Mouse (Mus musculus): ENCODE measurements around the gene Ppp4r2. TPM values are rescaled to one million over a fixed set of nuclear protein-coding genes. Genes with fewer than 3 reads are reported as not detected.
A peak's percentile ranks its signal among the peaks of the same experiment; 100 is the strongest.

Gene Ppp4r2
- polyA plus RNA-seq, 1 experiment from 2014 or later: 15.1 TPM

GRCm38 (mm10) chr6:100875862-100876623 lies 42.6 kb downstream of the Ppp4r2 start:
- no peak overlapping the region for H3K4me2 ChIP-seq (ENCODE audit: low read length)
- H3K9ac ChIP-seq (ENCODE audit: low read depth, low read length): no peak overlapping the region
- 65% methylated on average over 20 of the region's 20 CpGs for WGBS
- DNase-seq (ENCODE audit: low spot score) (peak; percentile 84), ATAC-seq (replicated peaks; ENCODE audit: low FRiP score, low read depth) (no peak)
- no peaks in the 10 kb centered on the region for H3K9me3 ChIP-seq (replicated peaks; ENCODE audit: low read length)
- H3K4me3 ChIP-seq (replicated peaks; ENCODE audit: low read depth, low read length): no peak overlapping the region
- TF ChIP-seq CTCF (IDR thresholded peaks at IDR 0.05; ENCODE audit: low read depth): peak; percentile 97
- no peaks in the 10 kb centered on the region for H3K36me3 ChIP-seq (ENCODE audit: insufficient read depth, low read length)
- H3K4me1 ChIP-seq (replicated peaks; ENCODE audit: insufficient read depth, low read length): no peaks in the 10 kb centered on the region
- no peaks in the 10 kb centered on the region for H3K27me3 ChIP-seq (ENCODE audit: insufficient read depth, low read length)
- H3K27ac ChIP-seq: no peak overlapping the region

GRCm38 (mm10) chr6:100876624-100877017 lies 43.2 kb downstream of the Ppp4r2 start:
- H3K4me3 ChIP-seq (replicated peaks; ENCODE audit: low read depth, low read length): no peak overlapping the region
- no peak for DNase-seq (ENCODE audit: low spot score)
- no peaks in the 10 kb centered on the region for H3K36me3 ChIP-seq (ENCODE audit: insufficient read depth, low read length)
- H3K27ac ChIP-seq: no peak overlapping the region
- no peak overlapping the region for H3K4me2 ChIP-seq (ENCODE audit: low read length)
- H3K9ac ChIP-seq (ENCODE audit: low read depth, low read length): no peak overlapping the region
- no peaks in the 10 kb centered on the region for H3K4me1 ChIP-seq (replicated peaks; ENCODE audit: insufficient read depth, low read length)
- TF ChIP-seq CTCF (IDR thresholded peaks at IDR 0.05; ENCODE audit: low read depth): no peak
- H3K27me3 ChIP-seq (ENCODE audit: insufficient read depth, low read length): no peaks in the 10 kb centered on the region
- no peaks in the 10 kb centered on the region for H3K9me3 ChIP-seq (replicated peaks; ENCODE audit: low read length)
- ATAC-seq (replicated peaks; ENCODE audit: low FRiP score, low read depth): no peak
- WGBS: 88% methylated on average over 12 of the region's 12 CpGs

- Histone ChIP-seq H3K27me3 (ENCODE audit: insufficient read depth, low read length) (no peaks in the 10 kb centered on the region), H3K9ac (ENCODE audit: low read depth, low read length) (no peak overlapping the region), H3K4me2 (ENCODE audit: low read length) (no peak overlapping the region), H3K9me3 (replicated peaks; ENCODE audit: low read length) (no peaks in the 10 kb centered on the region; the same call in 1 of the 2 replicates), H3K36me3 (ENCODE audit: insufficient read depth, low read length) (no peaks in the 10 kb centered on the region), H3K27ac (no peak overlapping the region), H3K4me3 (replicated peaks; ENCODE audit: low read depth, low read length) (no peak overlapping the region), H3K4me1 (replicated peaks; ENCODE audit: insufficient read depth, low read length) (0 out of 2 replicates have a peak, but pooled peaks cover 5% of the 10 kb centered on the region)
- 87% methylated on average over 13 of the region's 13 CpGs for WGBS
- DNase-seq (ENCODE audit: low spot score): no peak
- no peak for ATAC-seq (replicated peaks; ENCODE audit: low FRiP score, low read depth)
- no peak for TF ChIP-seq CTCF (IDR thresholded peaks at IDR 0.05; ENCODE audit: low read depth)
Measured at GRCm38 (mm10) chr6:100878546-100878945, 45.1 kb downstream of the Ppp4r2 start.

- H3K4me3 ChIP-seq (replicated peaks; ENCODE audit: low read depth, low read length): no peak overlapping the region
- no peaks in the 10 kb centered on the region; the same call in 1 of the 2 replicates for H3K9me3 ChIP-seq (replicated peaks; ENCODE audit: low read length)
- 43% methylated on average over 10 of the region's 10 CpGs for WGBS
- no peak for DNase-seq (ENCODE audit: low spot score)
- ATAC-seq (replicated peaks; ENCODE audit: low FRiP score, low read depth): no peak
- no peak overlapping the region for H3K27ac ChIP-seq
- no peaks in the 10 kb centered on the region for H3K36me3 ChIP-seq (ENCODE audit: insufficient read depth, low read length)
- no peak for TF ChIP-seq CTCF (IDR thresholded peaks at IDR 0.05; ENCODE audit: low read depth)
- H3K4me1 ChIP-seq (replicated peaks; ENCODE audit: insufficient read depth, low read length): 0 out of 2 replicates have a peak, but pooled peaks cover 5% of the 10 kb centered on the region
- no peak overlapping the region for H3K4me2 ChIP-seq (ENCODE audit: low read length)
- no peaks in the 10 kb centered on the region for H3K27me3 ChIP-seq (ENCODE audit: insufficient read depth, low read length)
- H3K9ac ChIP-seq (ENCODE audit: low read depth, low read length): no peak overlapping the region
Measured at GRCm38 (mm10) chr6:100879607-100880006, 46.2 kb downstream of the Ppp4r2 start.

- WGBS: 53% methylated on average over 9 of the region's 9 CpGs
- H3K4me2 ChIP-seq (ENCODE audit: low read length): no peak overlapping the region
- ATAC-seq (replicated peaks; ENCODE audit: low FRiP score, low read depth) (no peak), DNase-seq (ENCODE audit: low spot score) (no peak)
- H3K4me3 ChIP-seq (replicated peaks; ENCODE audit: low read depth, low read length): no peak overlapping the region
- H3K9me3 ChIP-seq (replicated peaks; ENCODE audit: low read length): no peaks in the 10 kb centered on the region; the same call in 1 of the 2 replicates
- H3K27me3 ChIP-seq (ENCODE audit: insufficient read depth, low read length): no peaks in the 10 kb centered on the region
- H3K9ac ChIP-seq (ENCODE audit: low read depth, low read length): no peak overlapping the region
- no peak overlapping the region for H3K27ac ChIP-seq
- no peak for TF ChIP-seq CTCF (IDR thresholded peaks at IDR 0.05; ENCODE audit: low read depth)
- H3K4me1 ChIP-seq (replicated peaks; ENCODE audit: insufficient read depth, low read length): 0 out of 2 replicates have a peak, but pooled peaks cover 5% of the 10 kb centered on the region
- H3K36me3 ChIP-seq (ENCODE audit: insufficient read depth, low read length): no peaks in the 10 kb centered on the region
Measured at GRCm38 (mm10) chr6:100881657-100882056, 48.2 kb downstream of the Ppp4r2 start.

GRCm38 (mm10) chr6:100882381-100883213 lies 49.2 kb downstream of the Ppp4r2 start:
- peak; percentile 95 for TF ChIP-seq CTCF (IDR thresholded peaks at IDR 0.05; ENCODE audit: low read depth)
- H3K27ac ChIP-seq: no peak overlapping the region
- H3K9ac ChIP-seq (ENCODE audit: low read depth, low read length): no peak overlapping the region
- H3K27me3 ChIP-seq (ENCODE audit: insufficient read depth, low read length): no peaks in the 10 kb centered on the region
- 11% methylated on average over 15 of the region's 15 CpGs for WGBS
- H3K9me3 ChIP-seq (replicated peaks; ENCODE audit: low read length): no peaks in the 10 kb centered on the region; the same call in 1 of the 2 replicates
- H3K36me3 ChIP-seq (ENCODE audit: insufficient read depth, low read length): no peaks in the 10 kb centered on the region
- DNase-seq (ENCODE audit: low spot score): peak; percentile 71
- peak overlapping the region; percentile 34; the same call in 1 of the 2 replicates for H3K4me2 ChIP-seq (ENCODE audit: low read length)
- H3K4me3 ChIP-seq (replicated peaks; ENCODE audit: low read depth, low read length): no peak overlapping the region
- 0 out of 2 replicates have a peak, but pooled peaks cover 5% of the 10 kb centered on the region for H3K4me1 ChIP-seq (replicated peaks; ENCODE audit: insufficient read depth, low read length)
- ATAC-seq (replicated peaks; ENCODE audit: low FRiP score, low read depth): peak; percentile 71

Data from kidney, postnatal 0 days (tissue).